Mouse (Mus musculus) liver, postnatal 0 days (tissue): Measurements from ENCODE around the gene Glrp1.

ENCODE experiments used
- CTCF ChIP-seq: sonication (generic); IDR thresholded peaks from 2 replicates; pipeline ENCODE4 v1.5.1; 2016; ENCODE audit warnings: antibody characterized with exemption, low read depth
- EP300 ChIP-seq: IDR thresholded peaks from 2 replicates; pipeline ENCODE4 v1.6.1; 2016; ENCODE audit warnings: antibody characterized with exemption, low read depth, mild to moderate bottlenecking

DNA sequence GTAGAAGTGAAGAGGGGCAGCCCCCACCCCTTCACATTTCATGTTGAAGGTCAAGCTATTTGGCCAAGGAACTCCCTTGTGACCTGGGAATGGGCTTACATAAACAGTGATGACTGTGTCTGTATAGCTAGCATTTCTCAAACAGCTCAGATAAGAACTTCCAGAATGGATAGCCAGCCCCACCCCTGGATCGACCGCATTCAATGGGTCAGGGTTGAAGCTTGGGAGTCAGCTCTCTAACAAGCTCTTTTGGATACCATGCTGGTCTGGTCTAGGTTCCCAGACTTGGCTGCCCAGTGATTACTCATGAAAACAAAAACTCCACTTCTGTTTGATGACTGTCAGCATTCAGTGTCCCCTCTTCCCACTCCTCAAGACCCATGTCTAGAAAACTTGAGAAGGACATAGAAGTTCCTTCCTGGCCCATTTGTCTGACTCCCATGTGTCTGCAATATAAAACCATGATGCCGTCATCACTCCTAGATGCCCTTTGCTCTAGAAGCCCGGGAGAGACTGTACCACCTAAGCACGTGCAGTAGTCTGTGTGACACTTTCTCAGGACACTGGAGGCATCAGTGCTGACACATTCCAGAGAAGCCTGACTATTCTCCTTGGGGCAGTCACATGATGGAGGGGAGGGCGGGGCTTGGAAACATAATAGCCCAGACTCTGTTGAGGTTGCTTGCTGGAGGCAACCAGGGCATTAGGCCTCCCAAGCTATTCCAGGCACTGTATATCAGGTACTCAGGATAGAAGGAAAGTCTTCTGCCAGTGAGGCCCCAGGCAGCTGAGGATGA lies 45.6 kb downstream of the Glrp1 start:
- TF ChIP-seq EP300 (no peak), CTCF (no peak)
